Mouse (Mus musculus) activated CD4-positive, CD25-positive, alpha-beta regulatory T cell, adult 4 months (primary cell): ENCODE measurements around the gene Kcnk5. TPM values are rescaled to one million over a fixed set of nuclear protein-coding genes. Genes with fewer than 3 reads are reported as not detected.

Experiments used
- ATAC-seq: one replicate; pipeline ENCODE4 v1.8.0; 2017
- polyA plus RNA-seq, 2 experiments: library from polyadenylated mRNA; unstranded; fragments of 100-300 nt; shearing (Covaris generic); gene quantifications; one replicate each; pipeline ENCODE4 v1.2.1; 2017

Gene Kcnk5
- polyA plus RNA-seq, 2 experiments from 2014 or later, result 3.6 to 4.4 TPM

DNA sequence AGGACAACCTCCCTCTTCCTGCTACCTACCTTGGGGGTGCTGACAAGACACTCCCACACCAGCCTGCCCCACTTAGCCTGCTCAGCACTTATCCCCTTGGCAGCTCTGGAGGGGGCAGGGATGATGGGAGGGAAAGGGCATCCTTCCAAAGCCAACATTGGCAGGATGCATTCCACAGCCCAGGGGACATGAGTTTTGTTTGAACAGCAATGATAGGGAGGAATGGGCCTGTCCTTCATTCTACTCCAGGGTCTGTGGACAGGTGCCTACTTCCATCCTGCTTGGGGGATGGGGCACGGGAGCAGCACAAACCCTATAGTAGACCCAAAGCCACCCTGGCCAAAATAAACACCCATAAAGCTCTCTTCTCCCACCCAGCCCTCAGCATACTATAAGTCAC lies 16.2 kb downstream of the Kcnk5 start:
- no peak for ATAC-seq

DNA sequence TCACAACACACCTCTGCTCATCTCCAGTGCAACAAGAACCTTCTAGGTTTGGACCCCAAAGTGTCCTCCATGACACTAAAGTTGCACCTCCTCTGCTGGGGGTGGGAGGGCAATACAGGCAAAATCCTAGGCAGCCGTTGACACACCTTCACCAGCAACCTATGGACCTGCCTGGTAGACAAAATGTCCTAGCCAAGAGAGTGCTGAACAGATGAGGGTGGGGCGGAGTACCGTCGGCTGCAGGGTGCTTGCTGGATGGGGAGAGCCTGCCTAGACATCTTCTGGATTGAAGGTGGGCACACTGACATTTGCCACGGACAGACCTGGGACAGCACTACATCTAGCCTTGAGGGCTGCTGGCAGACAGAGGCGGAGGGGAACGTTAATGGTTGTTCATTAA lies 17.2 kb downstream of the Kcnk5 start:
- no peak for ATAC-seq

DNA sequence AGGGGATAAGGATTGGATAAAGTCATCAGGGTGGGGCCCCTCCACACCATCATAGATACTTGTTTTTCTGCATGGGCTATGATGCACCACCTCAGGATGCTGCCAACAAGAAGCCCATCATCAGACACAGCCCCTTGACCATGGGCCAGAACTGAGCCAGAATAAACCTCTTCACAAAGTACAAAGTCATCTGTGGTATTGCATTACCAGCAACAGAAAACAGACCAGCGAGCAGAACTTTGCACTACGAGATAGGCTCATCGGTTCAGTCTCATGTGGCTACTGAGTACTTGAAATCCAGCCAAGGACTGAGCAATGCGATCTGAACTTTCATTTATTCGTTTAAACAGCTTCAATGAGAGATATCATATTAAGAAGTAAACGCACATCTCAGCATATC lies 18.9 kb downstream of the Kcnk5 start:
- no peak for ATAC-seq

DNA sequence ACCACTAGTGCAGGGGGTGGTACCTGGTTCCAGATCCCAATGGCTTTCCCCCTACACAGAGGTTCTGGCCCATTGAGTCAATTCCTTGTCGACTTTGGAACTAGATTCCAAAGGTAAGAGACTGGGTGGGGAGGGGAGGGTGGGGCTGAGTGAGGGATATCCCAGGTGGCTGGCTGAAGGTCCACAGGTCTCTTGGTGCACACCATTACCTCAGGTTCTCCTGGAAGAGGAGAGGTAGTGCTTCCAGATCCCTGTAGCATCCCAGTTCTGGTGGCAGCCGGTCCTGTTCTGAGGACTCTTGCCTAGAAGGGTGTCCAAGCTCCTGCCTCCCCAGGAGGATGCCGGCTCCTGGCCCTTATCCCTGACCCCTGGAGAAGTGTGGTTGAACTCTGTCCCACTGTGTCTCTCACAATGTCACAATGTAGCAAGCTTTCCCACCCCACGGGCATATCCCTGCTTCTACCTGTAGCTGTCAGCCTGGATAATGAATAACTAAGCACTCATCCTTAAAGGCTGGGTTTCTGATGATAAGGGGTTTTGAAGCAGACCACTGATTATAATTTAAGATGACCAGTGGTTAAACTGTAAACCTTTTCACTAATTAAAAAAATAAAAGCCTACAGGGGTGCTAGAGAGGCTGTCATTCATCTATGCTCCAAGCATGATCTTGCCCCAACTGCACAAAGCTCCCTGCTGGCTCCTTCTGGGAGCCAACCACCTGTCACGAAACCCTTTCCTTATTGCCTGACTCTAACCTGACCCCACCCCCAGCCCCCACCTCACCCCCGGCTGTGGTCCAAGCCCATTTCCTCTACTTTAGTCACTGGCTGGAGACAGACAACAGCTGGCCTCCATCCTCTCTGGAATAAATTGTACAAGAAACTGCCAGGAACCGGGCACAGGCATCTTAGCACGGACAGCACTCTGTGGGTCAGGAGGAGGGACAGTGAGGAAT lies 22.6 kb downstream of the Kcnk5 start:
- no peak for ATAC-seq

DNA sequence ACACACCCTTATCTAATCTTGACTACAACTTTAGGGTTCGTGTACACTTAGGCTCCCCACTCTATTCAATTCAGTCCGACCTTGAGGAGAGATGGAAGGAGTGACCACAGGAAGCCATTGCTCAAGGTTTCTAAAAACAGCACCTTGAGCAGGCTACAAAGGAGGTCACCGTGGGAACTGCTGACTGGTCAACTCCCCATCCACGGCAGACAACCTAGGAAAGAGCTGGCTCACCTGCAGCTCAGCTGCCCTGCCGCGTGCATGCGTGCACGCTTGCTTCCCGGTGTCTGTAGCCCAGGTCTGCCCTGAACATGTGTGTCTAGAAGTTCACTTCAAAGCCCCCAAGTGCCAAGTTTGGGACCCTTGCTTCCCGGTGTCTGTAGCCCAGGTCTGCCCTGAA lies 24.0 kb downstream of the Kcnk5 start:
- ATAC-seq, result no peak

DNA sequence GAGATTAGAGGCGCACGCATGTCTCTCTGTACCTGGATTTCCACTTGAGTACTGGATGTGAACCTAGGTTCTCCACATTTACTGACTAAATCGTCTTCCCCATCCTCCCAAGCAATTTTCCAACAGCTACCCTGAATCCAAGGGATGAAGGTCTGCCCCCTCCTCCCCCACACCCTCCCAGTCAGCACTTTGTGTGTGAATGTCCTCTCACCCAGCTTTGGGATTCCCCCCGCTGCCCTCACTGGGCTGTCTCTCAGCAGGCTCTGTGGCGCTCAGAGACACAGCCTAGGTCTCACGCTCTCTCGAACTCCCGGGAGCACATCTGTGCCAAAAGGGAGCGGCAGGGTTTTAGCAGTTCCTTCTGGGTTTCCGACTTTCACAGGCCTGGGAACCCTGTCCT lies 25.9 kb downstream of the Kcnk5 start:
- ATAC-seq, result no peak

DNA sequence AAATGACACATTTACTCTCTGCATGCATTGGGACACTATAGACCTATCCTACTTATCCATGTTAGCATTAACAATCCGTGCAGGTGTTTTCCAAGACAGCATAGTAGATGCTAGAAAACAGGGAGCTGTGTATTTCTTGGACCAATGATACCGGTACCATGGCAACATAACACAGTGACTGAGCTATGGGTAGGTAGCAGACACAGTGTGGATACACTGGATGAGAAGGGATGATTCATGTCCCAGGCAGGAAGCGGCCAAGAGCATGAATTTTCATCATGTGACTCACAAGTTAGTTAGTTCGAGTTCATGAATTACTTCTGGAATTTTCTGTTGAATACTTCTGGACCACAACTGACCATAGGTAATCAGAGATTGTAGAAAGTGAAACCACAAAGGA lies 26.7 kb downstream of the Kcnk5 start:
- ATAC-seq, result no peak

DNA sequence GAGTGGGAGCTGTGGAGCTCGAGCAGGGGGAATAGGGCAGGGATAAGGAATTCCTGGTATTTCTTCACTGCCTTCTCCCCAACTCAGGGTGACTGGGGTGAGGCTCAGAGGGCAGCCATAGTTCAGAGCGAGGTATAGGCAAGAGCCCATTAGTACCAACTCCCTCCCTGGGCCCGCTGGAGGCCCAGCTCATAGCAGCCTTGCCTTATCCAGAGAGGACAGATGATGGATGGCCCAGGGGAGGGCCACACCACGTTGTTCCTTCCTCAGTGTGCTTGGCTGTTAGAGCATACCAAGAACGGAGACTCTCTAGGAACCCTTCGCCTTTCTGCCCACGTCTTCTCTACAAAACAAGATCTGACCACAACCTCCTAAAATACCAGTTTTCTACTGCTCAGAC lies 27.4 kb downstream of the Kcnk5 start:
- ATAC-seq, result no peak

DNA sequence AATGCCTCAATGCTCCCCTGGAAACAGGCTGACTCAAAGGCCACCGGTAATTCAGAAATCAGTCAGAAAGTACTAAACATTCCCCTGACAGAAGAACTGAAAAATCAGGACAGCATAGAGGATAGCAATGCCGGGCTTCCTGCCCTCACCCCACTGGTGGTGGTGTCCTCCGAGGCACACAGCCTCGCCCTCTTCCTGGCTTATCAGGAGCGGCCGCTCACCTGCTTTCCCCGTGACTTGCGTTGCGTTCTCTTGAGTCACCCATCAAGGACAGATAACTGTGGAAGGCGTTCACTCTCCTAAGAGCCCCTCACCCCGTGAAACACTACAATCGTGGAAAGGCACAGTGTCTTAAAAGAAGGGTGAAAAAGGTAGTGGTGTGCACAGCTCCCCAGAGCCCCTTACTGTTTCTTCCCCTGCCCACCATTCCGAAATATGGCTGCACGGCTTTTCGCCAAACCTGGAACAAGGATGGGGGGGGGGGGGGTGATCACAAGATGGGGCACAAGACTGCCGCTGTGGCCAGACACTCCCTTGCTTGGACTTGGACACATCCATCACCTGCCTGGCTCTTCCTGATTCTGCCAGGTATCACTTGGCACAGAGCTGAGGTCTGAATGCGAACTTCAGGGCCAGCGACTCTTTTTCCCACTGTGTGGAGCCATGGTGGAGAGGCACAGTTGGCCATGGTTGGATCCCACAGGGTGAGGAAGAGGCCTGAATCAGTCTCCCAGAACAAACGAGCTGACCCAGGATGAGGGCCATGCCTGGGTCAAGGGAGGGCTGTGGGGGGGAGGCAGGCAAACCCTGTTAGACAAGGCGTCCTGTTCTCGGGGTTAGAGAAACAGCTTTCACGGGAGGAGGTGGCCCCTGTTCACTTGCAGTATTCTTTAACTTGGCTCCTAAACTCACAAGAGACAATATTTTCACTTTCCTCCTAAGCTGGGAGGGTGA lies 32.2 kb downstream of the Kcnk5 start:
- no peak for ATAC-seq

DNA sequence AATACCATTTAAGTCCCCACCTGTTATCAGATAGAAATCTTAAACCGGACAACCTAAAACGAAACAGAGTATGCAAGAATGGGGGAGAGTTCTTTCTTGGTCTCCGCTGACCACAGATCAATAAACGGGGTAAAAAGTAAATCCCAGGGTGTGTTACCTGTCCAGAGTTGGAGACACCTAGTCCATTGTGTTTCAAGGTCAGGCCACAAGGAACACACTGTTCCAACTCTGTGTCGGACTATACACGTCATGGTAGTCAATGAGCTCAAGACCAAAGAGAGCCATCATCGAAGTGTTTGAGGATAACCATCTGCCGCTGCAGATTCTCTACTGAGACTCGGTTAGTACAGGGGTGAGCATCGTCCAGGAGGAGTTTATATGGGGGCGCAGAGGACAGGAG lies 33.1 kb downstream of the Kcnk5 start:
- no peak for ATAC-seq

DNA sequence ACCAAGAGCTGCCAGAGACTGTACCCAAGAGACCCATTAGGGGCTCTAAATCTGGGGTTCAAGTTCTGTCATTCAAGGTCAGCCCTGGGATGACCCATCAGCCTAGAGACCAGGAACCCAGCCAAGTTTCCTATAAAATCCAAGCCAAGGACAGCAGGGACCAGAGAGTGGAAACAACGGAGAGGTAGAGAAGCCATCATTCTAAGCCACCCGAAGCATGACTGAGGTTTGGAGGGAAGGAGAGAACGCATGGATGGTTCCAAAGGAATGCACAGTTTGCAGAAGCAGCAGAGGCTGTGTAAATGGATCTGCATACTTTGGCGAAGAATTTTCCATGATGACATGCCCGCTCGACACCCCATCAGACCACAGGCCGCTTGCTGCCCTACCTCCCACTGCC lies 33.8 kb downstream of the Kcnk5 start:
- no peak for ATAC-seq

DNA sequence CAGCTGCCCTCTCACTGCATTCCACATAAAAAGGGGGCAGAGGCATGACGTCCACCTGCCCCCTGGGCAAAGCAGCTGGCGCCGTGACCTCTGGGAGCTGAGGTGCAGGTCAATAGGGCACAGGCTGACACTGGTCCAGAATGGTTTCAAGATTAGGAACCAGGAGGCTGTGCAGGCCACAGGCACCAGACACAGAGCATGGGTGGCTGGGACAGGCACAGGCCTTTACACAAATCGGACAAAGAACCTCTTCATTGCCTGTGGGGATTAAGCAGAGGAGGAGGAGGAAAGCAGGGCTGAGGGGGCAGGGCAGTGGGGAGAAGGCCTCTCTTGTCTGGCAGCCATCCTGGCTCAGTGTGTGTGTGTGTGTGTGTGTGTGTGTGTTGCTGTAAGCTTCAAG lies 37.5 kb downstream of the Kcnk5 start:
- no peak for ATAC-seq

DNA sequence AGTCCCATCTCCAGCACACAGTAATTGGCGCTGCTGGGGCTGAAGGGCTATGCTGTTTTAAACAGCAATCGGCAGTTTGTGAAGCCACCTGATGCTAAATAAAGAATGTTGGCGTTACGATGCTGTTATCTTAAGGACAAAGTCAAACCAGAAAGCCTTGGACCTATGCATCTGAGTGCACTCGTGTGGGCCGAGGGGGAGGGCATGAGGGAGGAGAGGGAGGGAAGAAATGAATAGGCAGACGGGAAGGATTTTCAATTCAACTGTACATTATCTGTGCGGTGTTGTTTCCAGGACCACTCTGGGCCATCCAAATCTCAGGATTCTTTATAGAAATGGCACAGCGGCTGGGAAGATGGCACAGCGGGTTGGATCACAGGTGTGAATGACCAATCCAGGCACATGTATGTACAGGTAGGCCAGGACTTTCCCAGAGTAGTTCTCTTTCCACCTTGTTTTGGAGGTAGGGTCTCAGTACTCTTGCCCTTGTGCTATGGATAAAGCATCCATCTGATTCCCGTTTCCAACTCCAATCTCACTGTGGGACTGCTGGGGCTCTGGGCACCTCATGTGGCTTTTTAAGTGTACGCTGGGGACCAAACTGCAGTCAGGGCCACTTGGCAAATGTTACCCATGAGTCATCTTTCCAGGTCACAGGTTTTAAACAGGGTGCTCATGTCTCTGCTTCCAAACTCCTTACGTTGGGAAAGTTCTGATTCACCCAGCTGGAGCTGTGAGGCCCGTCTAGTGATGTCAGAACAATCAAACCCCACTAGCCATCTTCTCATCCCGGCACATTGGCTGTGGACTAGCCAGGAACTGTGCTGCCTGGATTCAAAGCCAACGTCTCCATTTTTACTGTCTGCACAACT lies 42.9 kb downstream of the Kcnk5 start, which contains the start of gene Saysd1:
TSS of gene Saysd1 (minus strand) at position 51 of the 872 bp plus-strand sequence.
- no peak for ATAC-seq

DNA sequence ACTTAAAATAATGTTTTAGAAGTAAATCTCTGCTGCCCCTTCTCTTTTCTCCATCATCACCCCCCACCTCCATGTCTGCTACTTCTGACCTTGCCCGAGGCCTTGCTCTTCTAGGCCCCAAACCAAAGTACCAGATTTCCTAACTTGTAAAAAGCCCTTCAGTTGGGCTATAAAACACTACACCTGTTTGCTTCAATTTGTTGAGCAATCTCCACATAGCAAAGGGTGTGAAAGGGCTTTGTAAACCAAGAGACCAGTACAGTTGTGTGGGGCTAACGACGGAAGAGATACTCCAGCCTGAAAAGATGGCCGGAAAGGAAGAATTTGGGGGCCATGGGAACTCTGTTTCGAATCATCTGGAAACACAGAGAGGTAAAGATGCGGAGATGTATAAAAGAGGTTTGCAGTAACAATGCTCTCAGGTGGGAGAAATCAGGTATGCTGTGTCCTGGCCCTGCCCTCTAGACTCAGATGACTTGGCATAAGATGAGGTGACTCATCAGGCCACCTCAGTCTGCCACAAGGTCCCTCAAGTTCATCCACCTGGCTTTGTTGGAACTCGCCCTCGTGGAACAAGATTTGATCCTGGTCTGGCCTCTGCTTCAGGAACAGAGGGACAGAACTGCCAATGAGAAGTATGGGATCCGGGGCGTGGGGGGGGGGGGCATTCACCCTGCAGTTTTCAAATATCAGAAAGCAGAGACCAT lies 46.5 kb downstream of the Kcnk5 start:
- ATAC-seq, result no peak

DNA sequence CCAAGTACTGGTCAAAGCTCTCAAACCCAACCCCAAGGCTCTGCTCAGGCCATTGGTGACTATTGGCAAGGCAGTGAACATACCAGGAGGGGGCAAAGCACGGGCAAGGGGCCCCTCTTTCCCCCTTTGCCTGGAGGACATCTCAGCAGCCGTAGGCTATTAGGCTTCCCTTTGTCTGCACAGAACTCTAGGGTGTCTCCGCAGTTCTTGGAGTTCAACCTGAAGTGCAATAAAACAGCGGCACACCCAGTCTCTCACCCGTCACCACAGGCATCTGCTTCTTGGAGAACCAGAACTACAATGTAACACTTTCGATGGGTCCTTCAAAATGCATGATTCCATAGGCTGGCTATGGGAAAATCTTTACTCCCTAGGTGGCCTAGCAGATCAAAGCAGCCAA lies 53.4 kb downstream of the Kcnk5 start:
- no peak for ATAC-seq

DNA sequence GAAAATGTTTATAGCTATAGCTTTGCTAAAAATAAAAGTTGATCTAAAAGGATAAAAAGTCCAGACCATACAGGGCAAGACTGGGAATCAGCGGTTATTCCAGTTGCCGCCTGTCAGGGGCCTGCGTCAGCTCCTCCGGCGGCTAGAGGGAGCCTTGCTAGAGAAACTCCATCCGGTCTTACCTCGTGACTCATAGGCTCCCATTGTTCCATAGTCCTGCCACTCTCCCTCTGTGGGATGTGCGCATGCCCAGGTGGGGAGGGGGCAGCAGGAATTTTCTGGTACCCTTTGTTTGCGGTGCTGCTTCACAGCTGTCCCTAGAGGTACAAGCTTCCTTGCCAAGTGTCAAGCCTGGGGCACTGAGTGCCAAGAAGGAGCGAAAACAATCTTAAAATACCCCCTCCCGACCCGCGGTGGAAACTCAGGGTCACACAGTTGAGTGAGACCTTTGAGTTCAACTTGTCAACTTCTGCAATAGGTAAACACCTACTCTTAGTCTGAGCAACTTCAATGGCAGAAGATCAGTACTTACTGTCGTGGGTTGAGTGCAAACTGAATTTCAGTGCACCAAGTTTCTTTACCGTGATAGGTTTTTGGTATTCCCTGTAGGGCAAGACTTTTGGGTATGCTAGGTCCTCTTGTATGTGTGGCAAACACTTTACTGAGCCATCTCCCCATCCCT lies 54.1 kb downstream of the Kcnk5 start:
- ATAC-seq, result no peak

DNA sequence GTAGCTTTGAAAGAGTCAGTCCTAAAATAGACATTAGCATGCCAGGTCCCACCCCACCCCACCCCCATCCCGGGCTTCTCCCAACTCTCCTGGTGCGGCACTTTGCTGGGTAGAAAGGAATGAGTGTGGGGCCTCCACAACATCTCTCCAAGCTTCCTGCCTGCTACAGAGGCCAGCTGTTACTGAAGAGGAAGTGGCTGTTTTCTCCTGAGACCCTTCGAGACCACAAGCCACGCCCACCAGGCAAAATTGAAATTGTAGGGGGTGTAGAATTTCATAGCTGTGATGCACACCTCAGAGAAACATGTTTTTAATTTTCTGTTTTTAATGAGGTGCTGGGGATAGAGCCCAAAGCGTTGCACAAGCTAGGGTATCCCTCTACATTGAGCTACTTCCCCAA lies 60.7 kb downstream of the Kcnk5 start:
- ATAC-seq, result no peak

DNA sequence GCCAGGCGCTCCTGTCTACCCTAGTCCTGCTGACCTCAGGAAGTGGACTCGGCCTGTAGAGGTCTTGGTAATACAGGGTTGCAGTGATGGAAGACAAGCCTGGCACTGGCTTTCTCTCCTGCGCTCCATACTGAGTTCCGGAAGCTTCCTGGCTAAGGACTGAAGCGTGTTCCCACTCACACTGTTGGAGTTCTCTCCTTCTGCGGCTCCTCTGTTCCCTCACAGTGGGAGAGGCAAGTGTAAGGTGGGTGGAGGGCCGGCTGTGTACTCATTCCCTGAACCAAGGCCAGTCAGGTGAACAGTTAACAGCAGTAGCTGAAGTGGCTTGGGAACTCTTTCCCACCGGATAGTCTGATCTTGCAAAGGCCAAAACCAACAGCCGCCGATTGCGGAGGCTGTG lies 61.6 kb downstream of the Kcnk5 start:
- ATAC-seq, result no peak

DNA sequence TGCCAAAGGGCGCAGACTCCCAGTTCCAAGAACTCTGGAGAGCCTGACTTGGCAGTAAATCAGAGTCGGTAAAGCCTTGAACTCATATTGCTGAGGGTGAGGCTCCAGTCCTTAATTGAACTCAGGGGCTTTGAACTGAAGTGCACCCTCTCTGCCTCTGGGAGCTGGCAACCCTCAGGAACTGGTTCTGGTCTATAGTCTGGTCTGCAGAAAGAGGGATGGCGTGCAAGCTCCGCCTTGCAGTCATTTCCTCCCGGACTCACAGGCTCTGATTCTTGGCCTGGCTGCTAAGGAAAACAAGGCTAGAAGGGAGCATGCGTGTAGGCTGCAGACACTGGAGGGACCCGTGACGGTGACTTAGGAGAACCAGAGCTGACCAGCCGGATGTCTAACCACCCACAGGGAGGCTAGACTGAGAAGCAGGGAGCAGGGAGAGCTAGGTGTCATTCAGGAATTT lies 65.4 kb downstream of the Kcnk5 start:
- ATAC-seq, result no peak

DNA sequence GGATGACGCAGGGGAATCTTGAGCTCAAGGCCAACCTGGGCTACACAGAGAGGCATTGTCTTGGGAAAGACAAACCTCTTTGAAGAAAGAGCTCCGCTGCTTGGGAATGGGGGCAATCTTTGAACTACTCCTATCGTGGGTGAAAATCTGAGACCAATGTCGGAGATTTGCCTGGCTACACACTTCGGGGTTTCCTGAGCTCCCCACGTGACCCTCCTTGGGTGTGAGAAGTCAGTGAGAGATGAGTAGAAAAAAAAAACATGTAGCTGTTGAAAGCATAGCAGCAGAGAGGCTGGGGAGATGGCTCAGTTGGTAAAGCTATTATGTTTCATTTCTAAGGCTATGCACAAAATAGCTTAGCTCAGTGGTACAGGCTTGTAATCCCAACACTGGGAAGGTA lies 66.7 kb downstream of the Kcnk5 start:
- no peak for ATAC-seq

DNA sequence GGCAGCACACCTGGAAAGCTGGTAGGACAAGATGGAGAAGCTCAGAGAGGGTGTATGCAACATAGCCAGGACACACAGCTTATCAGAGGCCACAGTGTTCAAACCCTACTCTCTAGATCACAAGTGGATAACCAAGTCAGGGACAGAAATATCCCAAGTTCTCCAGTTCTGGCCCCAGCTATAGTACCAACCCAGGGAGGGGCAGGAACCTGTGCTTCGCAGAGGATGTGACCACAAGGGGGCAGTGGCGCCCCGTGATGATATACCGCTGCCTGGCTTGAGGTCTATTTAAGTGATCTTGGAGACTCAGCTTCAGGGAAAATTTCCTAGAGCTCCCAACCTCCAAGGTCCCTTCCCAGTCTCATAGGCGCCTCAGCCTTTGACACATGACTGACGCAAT lies 67.6 kb downstream of the Kcnk5 start:
- ATAC-seq, result peak; percentile 81
